Mouse (Mus musculus) C2C12 (cell line): ENCODE data around the gene Paxx.

Experiments
- CEBPB ChIP-seq: IDR thresholded peaks from one replicate; pipeline ENCODE4 v1.6.1; 2011; ENCODE audit warnings: low read depth, mild to moderate bottlenecking, control low read depth, moderate library complexity
- CTCF ChIP-seq: IDR thresholded peaks from one replicate; pipeline ENCODE4 v1.5.1; 2011; ENCODE audit not compliant: control insufficient read depth, insufficient read depth, insufficient read length
- MYOD1 ChIP-seq: IDR thresholded peaks from one replicate; pipeline ENCODE4 v1.6.1; 2011; ENCODE audit warnings: low read depth; ENCODE audit not compliant: control insufficient read depth, insufficient read length
- USF1 ChIP-seq: IDR thresholded peaks from one replicate; pipeline ENCODE4 v1.6.1; 2011; ENCODE audit warnings: low read depth, mild to moderate bottlenecking, control low read depth, moderate library complexity

DNA sequence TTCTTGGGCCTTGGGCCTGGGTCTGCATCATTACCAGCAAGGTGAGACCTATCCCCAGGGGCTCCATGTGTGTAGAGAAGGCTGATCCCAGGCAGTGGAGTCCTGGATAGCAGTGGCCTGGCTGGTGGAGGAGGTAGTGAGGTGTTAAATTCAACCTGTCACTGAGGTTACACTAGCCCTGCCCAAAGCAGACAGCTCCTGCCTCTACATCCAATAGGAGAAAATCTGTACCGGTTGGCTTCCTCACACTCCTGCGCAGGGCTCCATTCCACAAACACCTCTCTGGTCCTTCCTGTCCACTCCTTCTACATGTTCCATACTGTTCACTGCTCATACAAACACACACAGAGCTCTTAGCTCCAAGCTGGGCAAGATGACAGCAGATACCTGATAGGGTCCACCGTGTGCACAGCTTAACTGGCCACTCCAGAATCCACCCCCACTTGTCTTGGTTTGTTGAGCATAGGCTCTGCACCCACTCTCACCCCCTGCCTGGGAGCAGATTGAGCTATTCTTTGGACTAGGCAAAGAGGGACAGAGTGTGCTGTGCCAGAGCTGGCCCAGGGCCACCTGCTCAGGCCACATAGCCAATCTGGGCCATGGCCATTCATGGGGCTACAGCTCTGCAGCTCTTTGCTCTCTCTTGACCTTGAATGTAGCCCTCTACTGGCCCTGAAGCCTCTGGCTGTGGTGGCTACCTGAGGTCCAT is 17.2 kb upstream of the Paxx start:
- TF ChIP-seq CTCF (no peak), USF1 (no peak), MYOD1 (no peak), CEBPB (no peak)
